Mouse (Mus musculus): ENCODE data around the gene Myh7b. TPM values are rescaled to one million over a fixed set of nuclear protein-coding genes. Genes with fewer than 3 reads are reported as not detected.

The Myh7b gene
- polyA plus RNA-seq, 1 experiment = 0.07 TPM

GRCm38 (mm10) chr2:155641540-155642472 is 30.8 kb downstream of the Myh7b start:
- H3K4me3 ChIP-seq (replicated peaks; ENCODE audit: extremely low read depth, low read depth, low read length) = no peak overlapping the region
- H3K4me1 ChIP-seq (ENCODE audit: control insufficient read depth, insufficient read depth, low read length) = no peaks in the 10 kb centered on the region; the same call in 1 of the 2 replicates
- no peak for TF ChIP-seq CTCF (IDR thresholded peaks at IDR 0.05; ENCODE audit: insufficient read depth, low read length)
- TF ChIP-seq POLR2A (IDR thresholded peaks at IDR 0.05; ENCODE audit: borderline replicate concordance, extremely low read depth, low read depth, low read length) = no peak
- DNase-seq = no peak
- 81% methylated on average over 18 of the region's 18 CpGs for WGBS

- no peak for DNase-seq
- no peaks in the 10 kb centered on the region; the same call in 1 of the 2 replicates for H3K4me1 ChIP-seq (ENCODE audit: control insufficient read depth, insufficient read depth, low read length)
- WGBS = 71% methylated on average over 7 of the region's 7 CpGs
- H3K4me3 ChIP-seq (replicated peaks; ENCODE audit: extremely low read depth, low read depth, low read length) = no peak overlapping the region
- no peak for TF ChIP-seq POLR2A (IDR thresholded peaks at IDR 0.05; ENCODE audit: borderline replicate concordance, extremely low read depth, low read depth, low read length)
Measured at GRCm38 (mm10) chr2:155645746-155646145, 34.7 kb downstream of the Myh7b start.

GRCm38 (mm10) chr2:155652618-155653017 is 41.6 kb downstream of the Myh7b start:
- no peak overlapping the region for H3K4me3 ChIP-seq (replicated peaks; ENCODE audit: extremely low read depth, low read depth, low read length)
- no peak for TF ChIP-seq POLR2A (IDR thresholded peaks at IDR 0.05; ENCODE audit: borderline replicate concordance, extremely low read depth, low read depth, low read length)
- no peak for TF ChIP-seq CTCF (IDR thresholded peaks at IDR 0.05; ENCODE audit: insufficient read depth, low read length)
- H3K4me1 ChIP-seq (ENCODE audit: control insufficient read depth, insufficient read depth, low read length) = no peaks in the 10 kb centered on the region
- 93% methylated on average over 5 of the region's 5 CpGs for WGBS
- no peak for DNase-seq

GRCm38 (mm10) chr2:155655759-155656372 is 44.9 kb downstream of the Myh7b start:
- WGBS = 90% methylated on average over 6 of the region's 6 CpGs

GRCm38 (mm10) chr2:155662390-155662789 is 51.4 kb downstream of the Myh7b start:
- WGBS = 93% methylated on average over 5 of the region's 5 CpGs
- DNase-seq = no peak
- Histone ChIP-seq H3K4me3 (replicated peaks; ENCODE audit: extremely low read depth, low read depth, low read length) (no peak overlapping the region), H3K4me1 (ENCODE audit: control insufficient read depth, insufficient read depth, low read length) (no peaks in the 10 kb centered on the region)
- TF ChIP-seq POLR2A (IDR thresholded peaks at IDR 0.05; ENCODE audit: borderline replicate concordance, extremely low read depth, low read depth, low read length) = no peak
- TF ChIP-seq CTCF (IDR thresholded peaks at IDR 0.05; ENCODE audit: insufficient read depth, low read length) = no peak

More at GRCm38 (mm10) chr2:155655759-155656372, 44.9 kb downstream of the Myh7b start:
- no peak for DNase-seq
- no peak overlapping the region for H3K4me3 ChIP-seq (replicated peaks; ENCODE audit: extremely low read depth, low read depth, low read length)
- no peaks in the 10 kb centered on the region for H3K4me1 ChIP-seq (ENCODE audit: control insufficient read depth, insufficient read depth, low read length)
- no peak for TF ChIP-seq POLR2A (IDR thresholded peaks at IDR 0.05; ENCODE audit: borderline replicate concordance, extremely low read depth, low read depth, low read length)
- TF ChIP-seq CTCF (IDR thresholded peaks at IDR 0.05; ENCODE audit: insufficient read depth, low read length) = no peak

GRCm38 (mm10) chr2:155663097-155663496 is 52.1 kb downstream of the Myh7b start:
- no peak for DNase-seq
- 15% methylated on average over 5 of the region's 5 CpGs for whole genome bisulfite sequencing
- Histone ChIP-seq H3K4me3 (replicated peaks; ENCODE audit: extremely low read depth, low read depth, low read length) (no peak overlapping the region), H3K4me1 (ENCODE audit: control insufficient read depth, insufficient read depth, low read length) (no peaks in the 10 kb centered on the region)
- TF ChIP-seq POLR2A (IDR thresholded peaks at IDR 0.05; ENCODE audit: borderline replicate concordance, extremely low read depth, low read depth, low read length) = no peak
- peak; percentile 61 for TF ChIP-seq CTCF (IDR thresholded peaks at IDR 0.05; ENCODE audit: insufficient read depth, low read length)

GRCm38 (mm10) chr2:155663910-155664460 is 53.0 kb downstream of the Myh7b start:
- TF ChIP-seq CTCF (IDR thresholded peaks at IDR 0.05; ENCODE audit: insufficient read depth, low read length) (no peak), POLR2A (IDR thresholded peaks at IDR 0.05; ENCODE audit: borderline replicate concordance, extremely low read depth, low read depth, low read length) (no peak)
- Histone ChIP-seq H3K4me1 (ENCODE audit: control insufficient read depth, insufficient read depth, low read length) (no peaks in the 10 kb centered on the region), H3K4me3 (replicated peaks; ENCODE audit: extremely low read depth, low read depth, low read length) (no peak overlapping the region)
- no peak for DNase-seq
- 82% methylated on average over 6 of the region's 6 CpGs for WGBS

- no peak for DNase-seq
- TF ChIP-seq POLR2A (IDR thresholded peaks at IDR 0.05; ENCODE audit: borderline replicate concordance, extremely low read depth, low read depth, low read length) = no peak
- no peak for TF ChIP-seq CTCF (IDR thresholded peaks at IDR 0.05; ENCODE audit: insufficient read depth, low read length)
- 94% methylated on average over 8 of the region's 8 CpGs for WGBS
- H3K4me1 ChIP-seq (ENCODE audit: control insufficient read depth, insufficient read depth, low read length) = no peaks in the 10 kb centered on the region
- no peak overlapping the region for H3K4me3 ChIP-seq (replicated peaks; ENCODE audit: extremely low read depth, low read depth, low read length)
Measured at GRCm38 (mm10) chr2:155667881-155668280, 56.9 kb downstream of the Myh7b start.

GRCm38 (mm10) chr2:155668461-155668860 is 57.4 kb downstream of the Myh7b start:
- 89% methylated on average over 4 of the region's 4 CpGs for WGBS
- Histone ChIP-seq H3K4me1 (ENCODE audit: control insufficient read depth, insufficient read depth, low read length) (no peaks in the 10 kb centered on the region), H3K4me3 (replicated peaks; ENCODE audit: extremely low read depth, low read depth, low read length) (no peak overlapping the region)
- no peak for DNase-seq
- TF ChIP-seq POLR2A (IDR thresholded peaks at IDR 0.05; ENCODE audit: borderline replicate concordance, extremely low read depth, low read depth, low read length) = no peak
- peak; percentile 34; the same call in 1 of the 2 replicates for TF ChIP-seq CTCF (IDR thresholded peaks at IDR 0.05; ENCODE audit: insufficient read depth, low read length)

All from lung, adult 2 months (tissue).